Mouse (Mus musculus): ENCODE measurements at regions not wholly inside any gene's neighbourhood (a gene's known extent, or its start where the extent isn't known, plus 50 kb on each side); places are given as distances from the start of the nearest gene placed in this dataset.

- TF ChIP-seq POLR2A (IDR thresholded peaks at IDR 0.05; ENCODE audit: insufficient read depth, low read depth, low read length) = no peak
- TF ChIP-seq CTCF (IDR thresholded peaks at IDR 0.05; ENCODE audit: insufficient read depth, low read depth, low read length) = no peak
- 64% methylated on average over 16 of the region's 16 CpGs for WGBS
- no peak overlapping the region for H3K27ac ChIP-seq (ENCODE audit: insufficient read depth, low read depth, low read length)
- H3K4me1 ChIP-seq (ENCODE audit: control insufficient read depth, insufficient read depth, low read length) = peaks cover 14% of the 10 kb centered on the region
- H3K4me3 ChIP-seq (ENCODE audit: insufficient read depth, low read depth, low read length) = no peak overlapping the region
Observed at GRCm38 (mm10) chr8:10898562-10899527, 109.4 kb downstream of the Irs2 start.

GRCm38 (mm10) chr8:10897573-10897972, 110.7 kb downstream of the Irs2 start:
- Histone ChIP-seq H3K4me3 (ENCODE audit: insufficient read depth, low read depth, low read length) (no peak overlapping the region), H3K4me1 (ENCODE audit: control insufficient read depth, insufficient read depth, low read length) (peaks cover 14% of the 10 kb centered on the region), H3K27ac (ENCODE audit: insufficient read depth, low read depth, low read length) (no peak overlapping the region)
- TF ChIP-seq POLR2A (IDR thresholded peaks at IDR 0.05; ENCODE audit: insufficient read depth, low read depth, low read length) (no peak), CTCF (IDR thresholded peaks at IDR 0.05; ENCODE audit: insufficient read depth, low read depth, low read length) (no peak)
- 73% methylated on average over 7 of the region's 7 CpGs for WGBS

- WGBS = 84% methylated on average over 2 of the region's 2 CpGs
- Histone ChIP-seq H3K27ac (ENCODE audit: insufficient read depth, low read depth, low read length) (no peak overlapping the region), H3K4me1 (ENCODE audit: control insufficient read depth, insufficient read depth, low read length) (peaks cover 13% of the 10 kb centered on the region), H3K4me3 (ENCODE audit: insufficient read depth, low read depth, low read length) (no peak overlapping the region)
- TF ChIP-seq CTCF (IDR thresholded peaks at IDR 0.05; ENCODE audit: insufficient read depth, low read depth, low read length) = no peak
- no peak for TF ChIP-seq POLR2A (IDR thresholded peaks at IDR 0.05; ENCODE audit: insufficient read depth, low read depth, low read length)
Observed at GRCm38 (mm10) chr8:10895178-10895577, 113.1 kb downstream of the Irs2 start.

- no peak overlapping the region for H3K27ac ChIP-seq (ENCODE audit: insufficient read depth, low read depth, low read length)
- TF ChIP-seq CTCF (IDR thresholded peaks at IDR 0.05; ENCODE audit: insufficient read depth, low read depth, low read length) (no peak), POLR2A (IDR thresholded peaks at IDR 0.05; ENCODE audit: insufficient read depth, low read depth, low read length) (no peak)
- H3K4me1 ChIP-seq (ENCODE audit: control insufficient read depth, insufficient read depth, low read length) = peaks cover 5% of the 10 kb centered on the region; the same call in 1 of the 2 replicates
- 89% methylated on average over 5 of the region's 5 CpGs for WGBS
- no peak overlapping the region for H3K4me3 ChIP-seq (ENCODE audit: insufficient read depth, low read depth, low read length)
Observed at GRCm38 (mm10) chr8:10894306-10894705, 114.0 kb downstream of the Irs2 start.

- H3K27ac ChIP-seq (ENCODE audit: insufficient read depth, low read depth, low read length) = no peak overlapping the region
- no peak overlapping the region for H3K4me3 ChIP-seq (ENCODE audit: insufficient read depth, low read depth, low read length)
- H3K4me1 ChIP-seq (ENCODE audit: control insufficient read depth, insufficient read depth, low read length) = no peaks in the 10 kb centered on the region
- TF ChIP-seq POLR2A (IDR thresholded peaks at IDR 0.05; ENCODE audit: insufficient read depth, low read depth, low read length) = no peak
- no peak for TF ChIP-seq CTCF (IDR thresholded peaks at IDR 0.05; ENCODE audit: insufficient read depth, low read depth, low read length)
- WGBS = 91% methylated on average over 5 of the region's 5 CpGs
Observed at GRCm38 (mm10) chr8:10893709-10894108, 114.5 kb downstream of the Irs2 start.

- TF ChIP-seq CTCF (IDR thresholded peaks at IDR 0.05; ENCODE audit: insufficient read depth, low read depth, low read length) = no peak
- no peak for TF ChIP-seq POLR2A (IDR thresholded peaks at IDR 0.05; ENCODE audit: insufficient read depth, low read depth, low read length)
- no peak overlapping the region for H3K4me3 ChIP-seq (ENCODE audit: insufficient read depth, low read depth, low read length)
- no peak overlapping the region for H3K27ac ChIP-seq (ENCODE audit: insufficient read depth, low read depth, low read length)
- 100% methylated on average over 2 of the region's 2 CpGs for WGBS
- H3K4me1 ChIP-seq (ENCODE audit: control insufficient read depth, insufficient read depth, low read length) = no peaks in the 10 kb centered on the region
Observed at GRCm38 (mm10) chr8:10891906-10892305, 116.4 kb downstream of the Irs2 start.

GRCm38 (mm10) chr8:10891440-10891839, 116.8 kb downstream of the Irs2 start:
- WGBS = 64% methylated on average over 5 of the region's 5 CpGs
- TF ChIP-seq CTCF (IDR thresholded peaks at IDR 0.05; ENCODE audit: insufficient read depth, low read depth, low read length) (no peak), POLR2A (IDR thresholded peaks at IDR 0.05; ENCODE audit: insufficient read depth, low read depth, low read length) (no peak)
- no peak overlapping the region for H3K4me3 ChIP-seq (ENCODE audit: insufficient read depth, low read depth, low read length)
- H3K4me1 ChIP-seq (ENCODE audit: control insufficient read depth, insufficient read depth, low read length) = no peaks in the 10 kb centered on the region
- H3K27ac ChIP-seq (ENCODE audit: insufficient read depth, low read depth, low read length) = no peak overlapping the region

GRCm38 (mm10) chr8:10885452-10885851, 122.8 kb downstream of the Irs2 start:
- TF ChIP-seq CTCF (IDR thresholded peaks at IDR 0.05; ENCODE audit: insufficient read depth, low read depth, low read length) (no peak), POLR2A (IDR thresholded peaks at IDR 0.05; ENCODE audit: insufficient read depth, low read depth, low read length) (no peak)
- Histone ChIP-seq H3K4me3 (ENCODE audit: insufficient read depth, low read depth, low read length) (no peak overlapping the region), H3K27ac (ENCODE audit: insufficient read depth, low read depth, low read length) (no peak overlapping the region), H3K4me1 (ENCODE audit: control insufficient read depth, insufficient read depth, low read length) (no peaks in the 10 kb centered on the region)
- WGBS = 95% methylated on average over 3 of the region's 3 CpGs

GRCm38 (mm10) chr8:10883418-10883817, 124.8 kb downstream of the Irs2 start:
- no peak overlapping the region for H3K27ac ChIP-seq (ENCODE audit: insufficient read depth, low read depth, low read length)
- WGBS = 84% methylated on average over 7 of the region's 7 CpGs
- TF ChIP-seq POLR2A (IDR thresholded peaks at IDR 0.05; ENCODE audit: insufficient read depth, low read depth, low read length) (no peak), CTCF (IDR thresholded peaks at IDR 0.05; ENCODE audit: insufficient read depth, low read depth, low read length) (no peak)

More at GRCm38 (mm10) chr8:10883418-10883817, 124.8 kb downstream of the Irs2 start:
- Histone ChIP-seq H3K4me1 (ENCODE audit: control insufficient read depth, insufficient read depth, low read length) (no peaks in the 10 kb centered on the region), H3K4me3 (ENCODE audit: insufficient read depth, low read depth, low read length) (no peak overlapping the region)
